Mouse (Mus musculus) E14TG2a.4 (cell line): ENCODE measurements around the gene Jag1.

Source experiments
- H3K27me3 ChIP-seq: 2 replicates; pipeline ENCODE4 v1.6.1; 2014; ENCODE audit warnings: low read length, control low read depth; ENCODE audit not compliant: insufficient read depth
- H3K36me3 ChIP-seq: 2 replicates; pipeline ENCODE4 v1.6.1; 2014; ENCODE audit warnings: low read length, control low read depth; ENCODE audit not compliant: insufficient read depth
- H3K4me1 ChIP-seq: replicated peaks from 2 replicates; pipeline ENCODE4 v1.6.1; 2014; ENCODE audit warnings: low read depth, low read length, control low read depth
- H3K4me3 ChIP-seq: replicated peaks from 2 replicates; pipeline ENCODE4 v1.5.1; 2014; ENCODE audit warnings: mild to moderate bottlenecking, low read length
- H3K9me3 ChIP-seq: 2 replicates; pipeline ENCODE4 v1.6.1; 2014; ENCODE audit warnings: low read length, control low read depth
- CTCF ChIP-seq: conservative IDR thresholded peaks from 2 replicates; pipeline ENCODE4 v1.5.1; 2014; ENCODE audit warnings: low read length
- NANOG ChIP-seq: IDR thresholded peaks from 2 replicates; pipeline ENCODE4 v1.6.1; 2014; ENCODE audit warnings: borderline replicate concordance, low read length, mixed read lengths
- POU5F1 ChIP-seq: IDR thresholded peaks from 2 replicates; pipeline ENCODE4 v1.6.1; 2014; ENCODE audit warnings: low read length, borderline replicate concordance

Jag1 gene

GRCm38 (mm10) chr2:137107946-137108345 is 8.5 kb downstream of the Jag1 start:
- Histone ChIP-seq H3K27me3 (peaks cover 6% of the 10 kb centered on the region; the same call in 1 of the 2 replicates), H3K9me3 (no peaks in the 10 kb centered on the region), H3K4me3 (no peak overlapping the region), H3K36me3 (peaks cover 44% of the 10 kb centered on the region), H3K4me1 (peaks cover 80% of the 10 kb centered on the region)
- TF ChIP-seq POU5F1 (no peak), NANOG (no peak), CTCF (no peak)

GRCm38 (mm10) chr2:137107203-137107602 is 9.2 kb downstream of the Jag1 start:
- no peaks in the 10 kb centered on the region for H3K9me3 ChIP-seq
- no peaks in the 10 kb centered on the region for H3K27me3 ChIP-seq
- peaks cover 45% of the 10 kb centered on the region for H3K36me3 ChIP-seq
- TF ChIP-seq CTCF: no peak
- TF ChIP-seq NANOG: no peak
- no peak for TF ChIP-seq POU5F1
- H3K4me1 ChIP-seq: peaks cover 76% of the 10 kb centered on the region
- H3K4me3 ChIP-seq: no peak overlapping the region

GRCm38 (mm10) chr2:137101074-137101473 is 15.4 kb downstream of the Jag1 start:
- H3K9me3 ChIP-seq: no peaks in the 10 kb centered on the region
- peaks cover 65% of the 10 kb centered on the region for H3K36me3 ChIP-seq
- TF ChIP-seq NANOG (no peak), POU5F1 (no peak), CTCF (no peak)
- H3K4me3 ChIP-seq: no peak overlapping the region
- peaks cover 77% of the 10 kb centered on the region for H3K4me1 ChIP-seq
- no peaks in the 10 kb centered on the region for H3K27me3 ChIP-seq

- peaks cover 88% of the 10 kb centered on the region for H3K4me1 ChIP-seq
- TF ChIP-seq NANOG (no peak), POU5F1 (no peak), CTCF (no peak)
- peaks cover 61% of the 10 kb centered on the region for H3K36me3 ChIP-seq
- peak overlapping the region; percentile 50 for H3K4me3 ChIP-seq
- H3K27me3 ChIP-seq: no peaks in the 10 kb centered on the region
- H3K9me3 ChIP-seq: no peaks in the 10 kb centered on the region
Measured at GRCm38 (mm10) chr2:137099211-137099734, 17.2 kb downstream of the Jag1 start.

- Histone ChIP-seq H3K9me3 (no peaks in the 10 kb centered on the region), H3K27me3 (no peaks in the 10 kb centered on the region), H3K4me3 (peak overlapping the region; percentile 50), H3K4me1 (peaks cover 90% of the 10 kb centered on the region), H3K36me3 (peaks cover 61% of the 10 kb centered on the region)
- no peak for TF ChIP-seq CTCF
- TF ChIP-seq POU5F1: no peak
- TF ChIP-seq NANOG: no peak
Measured at GRCm38 (mm10) chr2:137098269-137099035, 18.0 kb downstream of the Jag1 start.

GRCm38 (mm10) chr2:137096981-137097460 is 19.4 kb downstream of the Jag1 start:
- H3K4me3 ChIP-seq: peak overlapping the region; percentile 50
- H3K36me3 ChIP-seq: peaks cover 64% of the 10 kb centered on the region
- TF ChIP-seq POU5F1 (no peak), NANOG (no peak), CTCF (no peak)
- peaks cover 97% of the 10 kb centered on the region for H3K4me1 ChIP-seq
- no peaks in the 10 kb centered on the region for H3K9me3 ChIP-seq
- H3K27me3 ChIP-seq: no peaks in the 10 kb centered on the region

GRCm38 (mm10) chr2:137094301-137094700 is 22.1 kb downstream of the Jag1 start:
- H3K4me3 ChIP-seq: no peak overlapping the region
- peaks cover 76% of the 10 kb centered on the region for H3K4me1 ChIP-seq
- TF ChIP-seq NANOG (no peak), CTCF (no peak), POU5F1 (no peak)
- H3K36me3 ChIP-seq: peaks cover 71% of the 10 kb centered on the region
- no peaks in the 10 kb centered on the region for H3K9me3 ChIP-seq
- H3K27me3 ChIP-seq: no peaks in the 10 kb centered on the region

GRCm38 (mm10) chr2:137093298-137093630 is 23.2 kb downstream of the Jag1 start:
- H3K36me3 ChIP-seq: peaks cover 81% of the 10 kb centered on the region
- no peak overlapping the region for H3K4me3 ChIP-seq
- H3K4me1 ChIP-seq: peaks cover 65% of the 10 kb centered on the region
- TF ChIP-seq CTCF (no peak), POU5F1 (no peak), NANOG (no peak)
- no peaks in the 10 kb centered on the region for H3K9me3 ChIP-seq
- no peaks in the 10 kb centered on the region for H3K27me3 ChIP-seq
